Mouse (Mus musculus): Measurements from ENCODE around the gene Susd6. TPM values are rescaled to one million over a fixed set of nuclear protein-coding genes. Genes with fewer than 3 reads are reported as not detected.

The Susd6 gene
- total RNA-seq, 2 experiments from 2014 or later: 27.8 to 28.7 TPM

GRCm38 (mm10) chr12:80855581-80855980 is 65.3 kb downstream of the Susd6 start:
- no peak for DNase-seq
- intact Hi-C loops (cut with DNase I; ENCODE audit: low total_unique reads): no loop called here

GRCm38 (mm10) chr12:80857636-80858293 is 67.5 kb downstream of the Susd6 start:
- intact Hi-C loops (cut with DNase I; ENCODE audit: low total_unique reads): no loop called here
- no peak for DNase-seq

- intact Hi-C loops (cut with DNase I; ENCODE audit: low total_unique reads): no loop called here
These were observed 68.0 kb downstream of the Susd6 start for GRCm38 (mm10) chr12:80858307-80858706.

GRCm38 (mm10) chr12:80861916-80862315 is 71.6 kb downstream of the Susd6 start:
- DNase-seq: no peak
- intact Hi-C loops (cut with DNase I; ENCODE audit: low total_unique reads): no loop called here

More at GRCm38 (mm10) chr12:80858307-80858706, 68.0 kb downstream of the Susd6 start:
- no peak for DNase-seq

GRCm38 (mm10) chr12:80863370-80863769 is 73.1 kb downstream of the Susd6 start:
- intact Hi-C loops (cut with DNase I; ENCODE audit: low total_unique reads): no loop called here
- no peak for DNase-seq

GRCm38 (mm10) chr12:80865175-80865574 is 74.9 kb downstream of the Susd6 start:
- intact Hi-C loops (cut with DNase I; ENCODE audit: low total_unique reads): no loop called here
- DNase-seq: no peak

GRCm38 (mm10) chr12:80866023-80866422 is 75.7 kb downstream of the Susd6 start:
- intact Hi-C loops (cut with DNase I; ENCODE audit: low total_unique reads): no loop called here
- DNase-seq: no peak

- no peak for DNase-seq
- intact Hi-C loops (cut with DNase I; ENCODE audit: low total_unique reads): no loop called here
These were observed 76.8 kb downstream of the Susd6 start for GRCm38 (mm10) chr12:80867083-80867482.

GRCm38 (mm10) chr12:80868401-80868800 is 78.1 kb downstream of the Susd6 start:
- no peak for DNase-seq
- intact Hi-C loops (cut with DNase I; ENCODE audit: low total_unique reads): no loop called here

- no peak for DNase-seq
- intact Hi-C loops (cut with DNase I; ENCODE audit: low total_unique reads): no loop called here
These were observed 87.1 kb downstream of the Susd6 start for GRCm38 (mm10) chr12:80877215-80878092.

GRCm38 (mm10) chr12:80878093-80878430 is 87.8 kb downstream of the Susd6 start:
- intact Hi-C loops (cut with DNase I; ENCODE audit: low total_unique reads): no loop called here
- no peak for DNase-seq

- intact Hi-C loops (cut with DNase I; ENCODE audit: low total_unique reads): no loop called here
- no peak for DNase-seq
These were observed 88.3 kb downstream of the Susd6 start for GRCm38 (mm10) chr12:80878653-80879052.

- intact Hi-C loops (cut with DNase I; ENCODE audit: low total_unique reads): no loop called here
These were observed 89.0 kb downstream of the Susd6 start for GRCm38 (mm10) chr12:80879267-80879666.

GRCm38 (mm10) chr12:80881121-80881520 is 90.8 kb downstream of the Susd6 start:
- intact Hi-C loops (cut with DNase I; ENCODE audit: low total_unique reads): no loop called here
- DNase-seq: no peak

More at GRCm38 (mm10) chr12:80879267-80879666, 89.0 kb downstream of the Susd6 start:
- no peak for DNase-seq

GRCm38 (mm10) chr12:80883278-80883677 is 93.0 kb downstream of the Susd6 start:
- no peak for DNase-seq
- intact Hi-C loops (cut with DNase I; ENCODE audit: low total_unique reads): no loop called here

GRCm38 (mm10) chr12:80883881-80884280 is 93.6 kb downstream of the Susd6 start:
- intact Hi-C loops (cut with DNase I; ENCODE audit: low total_unique reads): no loop called here
- DNase-seq: no peak

GRCm38 (mm10) chr12:80885301-80886288 is 95.3 kb downstream of the Susd6 start:
- peak; percentile 65 for DNase-seq
- intact Hi-C loops (cut with DNase I; ENCODE audit: low total_unique reads): no loop called here

- no peak for DNase-seq
- intact Hi-C loops (cut with DNase I; ENCODE audit: low total_unique reads): no loop called here
These were observed 96.7 kb downstream of the Susd6 start for GRCm38 (mm10) chr12:80887036-80887435.

- intact Hi-C loops (cut with DNase I; ENCODE audit: low total_unique reads): no loop called here
- no peak for DNase-seq
These were observed 99.0 kb downstream of the Susd6 start for GRCm38 (mm10) chr12:80889331-80889730.

- intact Hi-C loops (cut with DNase I; ENCODE audit: low total_unique reads): no loop called here
- DNase-seq: no peak
These were observed 100.8 kb downstream of the Susd6 start for GRCm38 (mm10) chr12:80891074-80891473.
